Mouse (Mus musculus): ENCODE measurements around the gene Arid2.

DNA sequence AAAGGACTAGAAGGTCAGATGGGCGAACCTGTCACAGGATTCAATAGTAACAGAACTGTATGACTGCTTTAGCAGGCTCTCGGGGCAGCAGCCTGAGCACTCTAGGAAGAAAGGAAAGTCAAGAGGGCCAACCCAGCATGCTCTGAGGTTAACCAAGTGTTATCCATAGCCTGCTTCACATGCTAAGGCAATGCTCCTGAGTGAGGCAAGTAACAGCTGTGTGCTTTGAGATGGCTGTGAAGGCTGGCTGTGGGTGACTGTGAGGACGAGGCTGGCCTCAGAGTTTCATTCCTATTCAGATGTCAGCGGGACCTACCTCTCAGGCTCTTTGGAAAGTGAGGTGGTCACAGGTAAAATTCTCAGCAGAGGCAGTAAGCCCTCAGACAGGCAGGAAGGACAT, 118.9 kb downstream of the Arid2 start:
- TF ChIP-seq CTCF (conservative IDR thresholded peaks at IDR 0.05 in 1 of 2, IDR thresholded peaks at IDR 0.05 in 1 of 2; ENCODE audit: low read depth in 2 of 2, low read length in 2 of 2) (no peak), USF1 (IDR thresholded peaks at IDR 0.05; ENCODE audit: low read depth, low read length) (no peak), EP300 (IDR thresholded peaks at IDR 0.05; ENCODE audit: low read length) (no peak), IRF4 (IDR thresholded peaks at IDR 0.05; ENCODE audit: low read depth, low read length) (no peak), ZNF384 (IDR thresholded peaks at IDR 0.05; ENCODE audit: low read depth, low read length) (no peak)
